ENCODE assay signal across 8 mouse cellular contexts in genomic region chr3:109171070-109171778, GRCm38 (mm10). TPM values are rescaled to one million over a fixed set of nuclear protein-coding genes. Genes with fewer than 3 reads are reported as not detected.
DNase-seq lines count a peak whose midpoint lies in the region; ATAC-seq and TF ChIP-seq lines count a peak whose summit lies in the region.

No protein-coding gene starts in this region.

- H3K4me1 ChIP-seq in kidney, embryonic 14.5 days (ENCODE audit: control insufficient read depth, insufficient read depth, low read length), result no peaks in the 10 kb centered on the region
- H3K4me1 ChIP-seq in limb, embryonic 12.5 days (replicated peaks), result 0 out of 2 replicates have a peak, but pooled peaks cover 2% of the 10 kb centered on the region
- no peaks in the 10 kb centered on the region for H3K4me1 ChIP-seq in midbrain, postnatal 0 days (ENCODE audit: insufficient read depth, low read length)

- TF ChIP-seq CTCF in midbrain, postnatal 0 days (IDR thresholded peaks at IDR 0.05), result peak; percentile 92

- no peaks in the 10 kb centered on the region for H3K27me3 ChIP-seq in kidney, embryonic 14.5 days (ENCODE audit: control insufficient read depth, insufficient read depth, low read length)
- H3K27me3 ChIP-seq in limb, embryonic 12.5 days, result no peaks in the 10 kb centered on the region
- H3K27me3 ChIP-seq in midbrain, postnatal 0 days (ENCODE audit: insufficient read depth, low read length), result no peaks in the 10 kb centered on the region

- H3K9me3 ChIP-seq in kidney, embryonic 14.5 days (ENCODE audit: control insufficient read depth, low read length), result no peaks in the 10 kb centered on the region
- H3K9me3 ChIP-seq in limb, embryonic 12.5 days, result no peaks in the 10 kb centered on the region
- no peaks in the 10 kb centered on the region for H3K9me3 ChIP-seq in midbrain, postnatal 0 days (ENCODE audit: low read length)

- no peak overlapping the region for H3K4me3 ChIP-seq in kidney, embryonic 14.5 days (ENCODE audit: low read length)
- no peak overlapping the region for H3K4me3 ChIP-seq in limb, embryonic 12.5 days (replicated peaks)
- H3K4me3 ChIP-seq in midbrain, postnatal 0 days (ENCODE audit: low read depth, low read length), result no peak overlapping the region

- peak; percentile 90 for ATAC-seq in kidney, embryonic 14.5 days (ENCODE audit: low FRiP score, low TSS enrichment)
- ATAC-seq in limb, embryonic 12.5 days (ENCODE audit: insufficient number of reproducible peaks, insufficient read depth, low FRiP score, low TSS enrichment, low read depth), result peak; percentile 73; the same call in 1 of the 2 replicates
- peak; percentile 80 for ATAC-seq in midbrain, postnatal 0 days (ENCODE audit: low FRiP score)

- no peak overlapping the region for H3K27ac ChIP-seq in kidney, embryonic 14.5 days (ENCODE audit: low read depth, low read length)
- H3K27ac ChIP-seq in limb, embryonic 12.5 days, result no peak overlapping the region
- no peak overlapping the region for H3K27ac ChIP-seq in midbrain, postnatal 0 days (ENCODE audit: low read depth, low read length)

- peak; percentile 51 for DNase-seq in A20 (ENCODE audit: low read depth, low spot score)
- DNase-seq in adrenal gland, adult 2 months, result peak; percentile 71
- peak; percentile 87 for DNase-seq in embryo, embryonic 11 days
- DNase-seq in gastrocnemius, postnatal 25 days, result peak; percentile 20
- DNase-seq in midbrain, postnatal 0 days (ENCODE audit: low spot score), result peak; percentile 79
- DNase-seq in spleen, postnatal 10 days (ENCODE audit: low spot score in 2 of 2), result peak; percentile 17 to 57

- H3K9ac ChIP-seq in kidney, embryonic 14.5 days (ENCODE audit: low read depth, low read length), result no peak overlapping the region
- H3K9ac ChIP-seq in limb, embryonic 12.5 days (replicated peaks), result no peak overlapping the region
- H3K9ac ChIP-seq in midbrain, postnatal 0 days (replicated peaks; ENCODE audit: low read length, poor library complexity, severe bottlenecking), result no peak overlapping the region

- H3K4me2 ChIP-seq in kidney, embryonic 14.5 days (replicated peaks; ENCODE audit: low read depth, low read length), result no peak overlapping the region
- H3K4me2 ChIP-seq in limb, embryonic 12.5 days, result no peak overlapping the region
- H3K4me2 ChIP-seq in midbrain, postnatal 0 days (ENCODE audit: low read depth, low read length, poor library complexity, severe bottlenecking), result no peak overlapping the region

- 27% methylated on average over 15 of the region's 15 CpGs for WGBS in kidney, embryonic 14.5 days
- WGBS in limb, embryonic 12.5 days, result 29% methylated on average over 15 of the region's 15 CpGs
- WGBS in midbrain, postnatal 0 days, result 21% methylated on average over 15 of the region's 15 CpGs

- H3K36me3 ChIP-seq in kidney, embryonic 14.5 days (ENCODE audit: control insufficient read depth, insufficient read depth, low read length), result peaks cover 8% of the 10 kb centered on the region; the same call in 1 of the 2 replicates
- peaks cover 9% of the 10 kb centered on the region for H3K36me3 ChIP-seq in limb, embryonic 12.5 days
- peaks cover under 1% of the 10 kb centered on the region; the same call in 1 of the 2 replicates for H3K36me3 ChIP-seq in midbrain, postnatal 0 days (ENCODE audit: insufficient read depth, low read length)

RNA-seq across cellular contexts. Expression of gene Slc25a24, which starts 48.3 kb away (rescaled TPM):
- 10 to 100 TPM; 49.5 to 86.5 TPM for total RNA-seq in adrenal gland, adult 2 months (2021)
- 23.1 and 24.9 TPM in 2 replicates for polyA plus RNA-seq in adrenal gland, adult 2 months (2012; rRNA removed)
- 1 to 10 TPM; 3.7 to 4.0 TPM for total RNA-seq in gastrocnemius, postnatal 25 days (2021)
- 17.6 and 25.1 TPM in 2 replicates for polyA plus RNA-seq in kidney, embryonic 14.5 days (2014; fragmentation: Nextera tagmentation; extraction: Ambion mirVana)
- polyA plus RNA-seq in limb, embryonic 12.5 days (2016; fragmentation: Nextera tagmentation; extraction: Ambion mirVana), result 44.6 and 45.5 TPM in 2 replicates
- 2.9 and 6.0 TPM in 2 replicates for total RNA-seq in midbrain, postnatal 0 days (2014; rRNA removed)
- polyA plus RNA-seq in midbrain, postnatal 0 days (2015; fragmentation: Nextera tagmentation; extraction: Ambion mirVana), result 2.8 and 2.9 TPM in 2 replicates

Comparison
In these comparisons a context has a peak if more than half of its experiments do, and no peak if none do; other contexts are left out.
1. DNase-seq: peak in every context shown above with its lines; median percentile 87 in embryo, embryonic 11 days; 79 in midbrain, postnatal 0 days; 71 in adrenal gland, adult 2 months; 51 in A20; 37 in spleen, postnatal 10 days; 20 in gastrocnemius, postnatal 25 days.